Mouse (Mus musculus) kidney, adult 2 months (tissue): Measurements from ENCODE around the gene Otop3. TPM values are rescaled to one million over a fixed set of nuclear protein-coding genes. Genes with fewer than 3 reads are reported as not detected.

Experiments
- DNase-seq: peaks from one replicate; pipeline ENCODE4 v3.0.0; 2021
- H3K27ac ChIP-seq: fragments of 200-500 bp; 2 replicates; pipeline ENCODE4 v1.5.1; 2012; ENCODE audit warnings: low read depth, low read length, control low read depth, inconsistent platforms; ENCODE audit not compliant: insufficient read depth
- H3K27me3 ChIP-seq: fragments of 200-500 bp; replicated peaks from 2 replicates; pipeline ENCODE4 v1.6.1; 2012; ENCODE audit warnings: mild to moderate bottlenecking, moderate library complexity, low read length, inconsistent platforms; ENCODE audit not compliant: control insufficient read depth, insufficient read depth
- H3K36me3 ChIP-seq: fragments of 200-500 bp; 2 replicates; pipeline ENCODE4 v1.6.1; 2012; ENCODE audit warnings: mild to moderate bottlenecking, moderate library complexity, low read length, inconsistent platforms; ENCODE audit not compliant: control insufficient read depth, insufficient read depth
- H3K4me1 ChIP-seq: fragments of 200-500 bp; 2 replicates; pipeline ENCODE4 v1.6.1; 2011; ENCODE audit warnings: low read length; ENCODE audit not compliant: control insufficient read depth, insufficient read depth
- H3K4me3 ChIP-seq: fragments of 200-500 bp; 2 replicates; pipeline ENCODE4 v1.5.1; 2011; ENCODE audit warnings: mild to moderate bottlenecking, low read depth, low read length, control low read depth; ENCODE audit not compliant: insufficient read depth
- CTCF ChIP-seq: fragments of 200-500 bp; conservative IDR thresholded peaks from 2 replicates; pipeline ENCODE4 v1.5.1; 2011; ENCODE audit warnings: low read depth, mild to moderate bottlenecking, control low read depth, low read length, moderate library complexity, mixed read lengths; ENCODE audit not compliant: insufficient read depth, insufficient read length
- POLR2A ChIP-seq: fragments of 200-500 bp; IDR thresholded peaks from one replicate; pipeline ENCODE4 v1.6.1; 2011; ENCODE audit warnings: low read depth, low read length, control low read depth
- WGBS: fragments of 180-500 bp; shearing (Covaris S2); methylation state at CpG from one replicate; pipeline ENCODE4 v1.1.7; 2018; 5-methylcytosine and 5-hydroxymethylcytosine counted together
- polyA plus RNA-seq: library from polyadenylated mRNA; depleted of rRNA; stranded (reverse); fragments of >200 nt; gene quantifications from 2 replicates; pipeline ENCODE4 v1.2.3, GENCODE M21; 2012; rRNA removed

The Otop3 gene
- 0.07 and 0.13 TPM in 2 replicates for polyA plus RNA-seq

- DNase-seq, result no peak
- 8% methylated on average over 29 of the region's 29 CpGs for WGBS
- Histone ChIP-seq H3K36me3 (no peaks in the 10 kb centered on the region), H3K4me1 (peaks cover 5% of the 10 kb centered on the region; the same call in 1 of the 2 replicates), H3K4me3 (no peak within 1 kb of the TSS), H3K27ac (no peak within 1 kb of the TSS), H3K27me3 (no peaks in the 10 kb centered on the region)
- TF ChIP-seq CTCF, result no peak
- TF ChIP-seq POLR2A, result no peak
Observed at GRCm38 (mm10) chr11:115334531-115334930, at the start of gene Otop3. Otop3 (plus strand) TSS chr11:115334731.

DNA sequence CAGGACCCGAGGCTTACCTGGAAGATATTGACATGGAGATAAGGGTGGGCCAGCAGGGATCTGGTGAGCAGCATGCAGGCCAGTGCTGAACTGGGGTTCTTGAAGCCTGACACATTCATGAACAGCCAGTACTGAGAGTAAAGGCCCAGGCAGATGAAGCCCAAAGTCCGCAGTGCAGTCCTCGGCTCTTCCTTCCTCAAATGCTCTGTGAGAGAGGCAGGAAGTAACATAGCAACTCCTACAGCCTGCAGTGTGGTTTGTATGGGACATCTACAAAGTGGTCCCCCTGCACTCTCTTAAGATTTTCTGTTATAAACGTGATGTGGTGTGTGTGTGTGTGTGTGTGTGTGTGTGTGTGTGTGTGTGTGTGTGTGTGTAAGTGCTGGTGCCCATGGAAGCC is 49.2 kb upstream of the Otop3 start:
- no peaks in the 10 kb centered on the region for H3K27me3 ChIP-seq
- no peak overlapping the region for H3K4me3 ChIP-seq
- H3K4me1 ChIP-seq, result no peaks in the 10 kb centered on the region
- DNase-seq, result no peak
- H3K36me3 ChIP-seq, result no peaks in the 10 kb centered on the region
- no peak overlapping the region for H3K27ac ChIP-seq
- WGBS, result 31% methylated on average over 4 of the region's 4 CpGs
- TF ChIP-seq POLR2A, result no peak
- TF ChIP-seq CTCF, result no peak

- Histone ChIP-seq H3K4me1 (no peaks in the 10 kb centered on the region), H3K27me3 (no peaks in the 10 kb centered on the region), H3K36me3 (no peaks in the 10 kb centered on the region), H3K4me3 (no peak overlapping the region), H3K27ac (no peak overlapping the region)
- no peak for DNase-seq
- WGBS, result 69% methylated on average over 19 of the region's 19 CpGs
- TF ChIP-seq CTCF (no peak), POLR2A (no peak)
Observed at GRCm38 (mm10) chr11:115286201-115286993, 48.1 kb upstream of the Otop3 start.

DNA sequence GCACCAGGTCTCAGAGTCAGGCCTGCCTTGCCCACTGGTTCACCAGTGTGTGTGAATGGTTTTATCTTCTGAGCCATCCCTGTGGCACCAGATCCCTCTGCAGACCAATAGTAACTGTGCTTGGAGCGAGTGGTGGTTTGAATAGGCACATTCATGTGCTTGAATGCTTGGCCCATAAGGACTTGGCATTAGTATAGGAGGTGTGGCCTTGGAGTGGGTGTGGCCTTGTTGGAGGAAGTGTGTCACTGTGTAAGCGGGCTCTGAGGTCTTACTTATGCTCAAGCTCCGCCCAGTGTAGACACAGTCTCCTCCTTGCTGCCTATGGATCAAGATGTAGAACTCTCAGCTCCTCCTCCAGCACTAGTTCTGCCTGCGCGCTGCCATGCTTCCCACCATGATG is 47.1 kb upstream of the Otop3 start:
- no peak for TF ChIP-seq CTCF
- TF ChIP-seq POLR2A, result no peak
- H3K27me3 ChIP-seq, result no peaks in the 10 kb centered on the region
- 96% methylated on average over 5 of the region's 5 CpGs for WGBS
- H3K27ac ChIP-seq, result no peak overlapping the region
- no peaks in the 10 kb centered on the region for H3K36me3 ChIP-seq
- no peak for DNase-seq
- H3K4me1 ChIP-seq, result no peaks in the 10 kb centered on the region
- no peak overlapping the region for H3K4me3 ChIP-seq

DNA sequence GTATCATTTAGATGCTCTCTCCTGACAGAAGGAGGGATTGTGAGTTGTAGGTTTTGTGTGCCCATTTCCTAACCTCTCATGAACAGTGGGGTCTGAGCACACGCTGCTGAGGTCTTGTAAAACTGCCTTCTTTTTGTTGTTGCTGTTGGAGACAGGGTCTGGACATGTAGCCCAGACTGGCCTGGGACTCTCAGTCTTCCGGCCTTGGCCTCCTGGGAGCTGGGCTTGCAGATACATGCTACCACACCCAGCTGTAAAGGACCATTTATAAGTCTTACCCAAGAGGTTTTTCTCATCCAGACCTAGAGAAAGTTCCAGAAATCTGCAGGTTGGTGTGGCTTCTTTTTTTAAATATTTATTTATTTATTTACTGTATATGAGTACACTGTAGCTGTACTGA is 46.2 kb upstream of the Otop3 start:
- no peaks in the 10 kb centered on the region for H3K36me3 ChIP-seq
- TF ChIP-seq CTCF (no peak), POLR2A (no peak)
- no peak for DNase-seq
- 93% methylated on average over 2 of the region's 2 CpGs for WGBS
- no peak overlapping the region for H3K27ac ChIP-seq
- H3K4me1 ChIP-seq, result no peaks in the 10 kb centered on the region
- no peak overlapping the region for H3K4me3 ChIP-seq
- no peaks in the 10 kb centered on the region for H3K27me3 ChIP-seq

DNA sequence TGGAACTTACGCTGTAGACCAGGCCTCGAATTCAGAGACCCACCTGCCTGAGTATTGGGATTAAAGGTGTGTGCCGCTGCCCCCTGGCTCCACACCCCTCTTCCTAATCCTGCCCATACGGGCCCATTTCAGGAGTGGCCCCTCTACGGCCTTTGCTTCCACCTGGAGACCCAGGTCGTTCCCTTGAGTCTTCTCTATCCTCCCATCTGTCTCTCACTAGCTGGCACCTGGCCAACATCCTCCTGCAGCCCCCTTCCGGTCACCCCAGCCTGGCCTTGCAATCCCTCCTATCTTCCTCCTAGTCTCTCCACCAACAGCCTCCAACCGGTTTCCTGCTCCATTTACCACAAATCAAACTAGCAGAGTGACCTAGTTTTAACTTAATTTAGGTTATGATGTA is 44.6 kb upstream of the Otop3 start:
- Histone ChIP-seq H3K36me3 (no peaks in the 10 kb centered on the region), H3K4me1 (0 out of 2 replicates have a peak, but pooled peaks cover 2% of the 10 kb centered on the region), H3K27ac (no peak overlapping the region), H3K27me3 (no peaks in the 10 kb centered on the region), H3K4me3 (no peak overlapping the region)
- WGBS, result 66% methylated on average over 8 of the region's 8 CpGs
- TF ChIP-seq POLR2A, result no peak
- TF ChIP-seq CTCF, result no peak
- peak; percentile 42 for DNase-seq

GRCm38 (mm10) chr11:115290314-115290713 is 44.2 kb upstream of the Otop3 start:
- Histone ChIP-seq H3K4me1 (0 out of 2 replicates have a peak, but pooled peaks cover 2% of the 10 kb centered on the region), H3K36me3 (no peaks in the 10 kb centered on the region), H3K27ac (0 out of 2 replicates have a peak overlapping the region, but pooled peaks have one; percentile 14), H3K4me3 (no peak overlapping the region), H3K27me3 (no peaks in the 10 kb centered on the region)
- no peak for TF ChIP-seq CTCF
- WGBS, result 83% methylated on average over 1 of the region's 1 CpGs
- no peak for DNase-seq
